Mouse (Mus musculus): ENCODE data around the gene Arhgef3.
"Not testable (repeated sequence)": the region's sequence is repeated elsewhere in the genome, so short reads cannot be mapped to it uniquely, and the experiment has no call there.

Gene Arhgef3

GRCm38 (mm10) chr14:27231974-27232780 is 117.5 kb downstream of the Arhgef3 start:
- no peak for DNase-seq (ENCODE audit: low spot score)

GRCm38 (mm10) chr14:27233056-27233455 is 118.4 kb downstream of the Arhgef3 start:
- DNase-seq (ENCODE audit: low spot score): no peak

DNA sequence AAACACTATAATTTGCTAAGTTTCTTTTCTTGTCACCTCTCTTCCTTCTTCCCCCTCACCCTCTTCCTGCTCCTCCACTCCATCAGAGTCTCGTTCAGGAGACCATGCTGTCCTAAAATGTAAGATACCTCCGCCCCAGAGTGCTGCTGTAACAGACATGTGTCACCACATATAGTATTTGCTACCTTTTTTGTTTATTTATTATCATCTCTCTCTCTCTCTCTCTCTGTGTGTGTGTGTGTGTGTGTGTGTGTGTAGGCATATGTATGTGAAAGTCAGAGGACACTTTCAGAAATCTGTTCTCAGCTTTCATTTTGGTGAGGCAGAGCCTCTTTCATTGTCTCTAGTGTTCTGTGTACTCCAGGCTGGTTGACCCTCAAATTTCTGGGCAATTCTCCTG is 119.0 kb downstream of the Arhgef3 start:
- DNase-seq (ENCODE audit: low spot score): no peak

DNA sequence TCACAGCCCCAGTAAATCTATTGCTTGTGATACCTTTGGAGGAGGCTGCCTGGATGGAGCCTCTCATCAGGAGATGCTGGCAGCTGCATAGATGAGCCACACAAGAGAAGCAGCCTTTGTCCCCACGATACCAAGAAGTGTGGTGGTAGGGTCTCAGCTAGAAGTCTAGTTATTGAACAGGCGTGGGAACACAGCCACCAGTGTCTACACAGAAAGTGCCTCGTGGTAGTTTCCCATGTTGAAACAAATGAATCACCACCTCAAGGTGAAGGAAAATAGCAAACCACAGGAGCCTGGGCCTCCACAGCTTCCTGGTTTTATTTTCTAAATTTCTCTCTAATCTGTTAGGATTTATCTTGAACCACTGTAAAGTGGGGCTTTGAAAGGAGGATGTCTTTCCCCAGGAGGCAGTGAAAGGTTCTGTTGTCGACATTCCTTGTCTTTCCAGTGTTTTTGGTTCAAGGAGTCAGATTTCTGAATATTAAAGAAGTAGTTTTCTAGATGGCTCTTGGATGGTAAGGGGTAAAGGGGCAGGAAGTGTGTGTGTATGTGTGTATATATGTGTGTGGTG is 119.7 kb downstream of the Arhgef3 start:
- DNase-seq (ENCODE audit: low spot score): no peak

- no peak for DNase-seq (ENCODE audit: low spot score)
These were observed 121.3 kb downstream of the Arhgef3 start for GRCm38 (mm10) chr14:27235897-27236553.

DNA sequence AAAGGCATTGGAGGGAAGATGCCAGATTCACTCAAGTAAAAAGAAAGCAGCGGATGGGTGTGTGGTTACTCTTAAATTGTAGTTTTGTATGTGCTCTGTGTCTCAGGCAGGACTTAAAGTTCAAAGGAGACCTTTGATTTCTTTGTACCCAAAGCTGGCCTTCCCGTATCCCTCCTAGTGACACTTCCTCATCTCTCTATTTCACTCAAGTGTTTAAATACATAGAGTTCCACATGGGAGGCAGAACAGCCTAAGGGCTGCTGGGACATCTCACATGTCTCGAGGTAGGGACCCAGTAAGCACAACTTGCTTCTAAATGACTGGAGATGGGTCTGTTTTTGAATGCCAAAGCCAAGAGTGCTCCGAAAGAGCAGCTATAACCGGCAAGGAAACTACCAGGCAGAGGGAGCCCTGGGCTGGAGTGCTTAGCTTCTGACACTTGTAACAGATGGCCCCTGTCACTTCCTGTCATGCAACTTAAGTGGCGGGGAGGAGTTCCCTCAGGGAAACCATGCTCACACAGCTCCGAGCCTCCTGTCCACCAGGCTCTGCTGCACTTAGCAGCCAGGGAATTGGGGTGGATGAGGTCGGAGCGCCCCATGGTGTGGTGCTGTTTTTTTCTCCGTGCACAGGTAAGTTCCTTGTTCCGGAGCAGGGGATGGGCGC is 123.0 kb downstream of the Arhgef3 start:
- peak; percentile 44 for DNase-seq (ENCODE audit: low spot score)

DNA sequence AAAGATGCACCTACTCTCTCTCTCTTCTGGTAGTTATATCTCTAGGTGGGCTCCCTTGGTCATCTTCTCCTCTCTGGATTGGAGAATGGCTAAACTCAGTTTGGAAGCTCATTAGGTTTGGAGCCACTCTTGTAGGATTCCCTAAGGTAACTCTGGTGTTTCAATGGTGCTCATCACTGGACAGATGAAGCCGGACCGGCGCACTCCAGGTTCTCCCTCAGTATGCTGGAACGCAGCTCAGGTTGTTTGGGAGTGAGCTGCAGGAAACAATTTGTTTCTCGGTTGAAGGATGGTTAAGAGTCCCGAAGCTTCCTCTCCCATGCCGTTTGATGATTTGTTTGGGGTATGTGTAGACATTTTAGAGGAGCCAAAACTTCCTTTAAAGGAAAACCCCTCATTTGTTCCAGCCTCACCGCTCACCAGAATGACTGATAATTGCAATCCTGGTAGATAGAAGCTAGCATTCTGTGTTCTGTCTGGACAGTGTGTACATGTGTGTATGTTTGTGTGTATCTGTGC is 124.0 kb downstream of the Arhgef3 start:
- DNase-seq (ENCODE audit: low spot score): no peak

GRCm38 (mm10) chr14:27239551-27240091 is 124.9 kb downstream of the Arhgef3 start:
- DNase-seq (ENCODE audit: low spot score): no peak

GRCm38 (mm10) chr14:27242253-27242652 is 127.6 kb downstream of the Arhgef3 start:
- no peak for DNase-seq (ENCODE audit: low spot score)

- no peak for DNase-seq (ENCODE audit: low spot score)
These were observed 128.1 kb downstream of the Arhgef3 start for GRCm38 (mm10) chr14:27242769-27243168.

GRCm38 (mm10) chr14:27243585-27243984 is 128.9 kb downstream of the Arhgef3 start:
- DNase-seq (ENCODE audit: low spot score): no peak

- DNase-seq (ENCODE audit: low spot score): no peak
These were observed 130.2 kb downstream of the Arhgef3 start for GRCm38 (mm10) chr14:27244898-27245297.

DNA sequence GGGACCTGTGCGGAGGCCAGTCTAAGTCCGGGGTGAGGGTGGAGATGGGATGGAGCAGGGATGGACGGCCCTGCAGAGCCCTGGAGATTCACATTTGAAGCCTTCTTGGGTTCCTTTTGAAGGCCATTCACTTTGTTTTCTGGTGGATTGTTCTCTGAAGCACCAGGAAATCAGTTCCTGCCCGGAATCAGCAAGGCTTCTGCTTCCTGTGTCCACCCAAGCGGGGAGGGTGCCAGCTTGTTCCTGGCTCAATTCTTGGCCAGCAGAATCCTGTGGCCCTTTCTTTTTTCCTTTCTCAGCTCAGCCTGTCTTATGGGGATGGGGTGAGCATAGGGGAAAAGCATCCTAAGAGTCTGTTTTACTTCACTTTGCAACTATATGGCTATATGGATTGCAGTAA is 131.7 kb downstream of the Arhgef3 start:
- DNase-seq (ENCODE audit: low spot score): no peak

- not testable (repeated sequence) for DNase-seq (ENCODE audit: low spot score)
These were observed 132.2 kb downstream of the Arhgef3 start for GRCm38 (mm10) chr14:27246948-27247347.

- DNase-seq (ENCODE audit: low spot score): no peak
These were observed 134.4 kb downstream of the Arhgef3 start for GRCm38 (mm10) chr14:27249121-27249520.

GRCm38 (mm10) chr14:27250281-27250789 is 135.6 kb downstream of the Arhgef3 start:
- DNase-seq (ENCODE audit: low spot score): no peak

DNA sequence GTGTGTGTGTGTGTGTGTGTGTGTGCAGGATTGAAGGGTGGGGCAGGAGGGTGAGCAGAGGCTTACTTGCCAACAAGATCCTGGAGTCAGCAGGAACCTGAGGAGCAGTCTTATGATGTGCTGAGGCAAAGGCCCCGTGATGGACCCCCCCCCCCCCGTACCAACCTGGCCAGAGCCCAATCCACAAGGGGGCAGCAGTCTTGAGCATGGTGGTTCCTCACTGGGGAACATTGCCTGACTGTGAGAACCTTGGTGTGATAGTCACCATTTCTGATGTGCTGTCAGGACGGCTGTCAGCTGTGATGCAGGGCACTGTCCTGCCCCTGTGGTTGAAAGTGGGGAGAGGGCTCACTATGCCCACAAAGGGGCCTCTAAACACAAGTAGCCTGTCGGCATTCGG is 138.7 kb downstream of the Arhgef3 start:
- no peak for DNase-seq (ENCODE audit: low spot score)

- no peak for DNase-seq (ENCODE audit: low spot score)
These were observed 147.7 kb downstream of the Arhgef3 start for GRCm38 (mm10) chr14:27262349-27262748.

- DNase-seq (ENCODE audit: low spot score): no peak
These were observed 151.9 kb downstream of the Arhgef3 start for GRCm38 (mm10) chr14:27266601-27267000.

DNA sequence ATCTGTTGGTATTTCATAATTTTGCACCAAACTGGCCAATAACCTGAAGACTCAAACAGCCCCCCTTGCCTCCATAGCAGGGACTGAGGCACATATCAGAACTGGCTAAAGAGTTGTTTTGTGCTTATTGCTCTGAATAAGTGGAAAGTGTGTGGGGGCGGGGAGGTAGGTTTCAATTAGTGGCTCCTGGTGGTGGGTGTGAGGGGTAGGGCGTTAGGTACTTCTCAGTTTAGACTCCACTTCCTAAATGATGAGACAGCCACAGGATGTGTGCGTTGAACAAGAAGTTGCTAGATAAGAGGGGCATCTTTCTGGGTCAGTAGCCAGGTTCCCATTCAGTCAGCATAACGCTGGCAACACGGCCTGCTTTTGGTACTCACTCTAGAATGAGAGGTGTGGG is 153.4 kb downstream of the Arhgef3 start:
- DNase-seq (ENCODE audit: low spot score): peak; percentile 16

- no peak for DNase-seq (ENCODE audit: low spot score)
These were observed 154.4 kb downstream of the Arhgef3 start for GRCm38 (mm10) chr14:27268986-27269700.
